Mouse (Mus musculus): ENCODE results near the gene Tprg. TPM values are rescaled to one million over a fixed set of nuclear protein-coding genes. Genes with fewer than 3 reads are reported as not detected.

The Tprg gene
- polyA plus RNA-seq, 1 experiment from 2014 or later: not detected

DNA sequence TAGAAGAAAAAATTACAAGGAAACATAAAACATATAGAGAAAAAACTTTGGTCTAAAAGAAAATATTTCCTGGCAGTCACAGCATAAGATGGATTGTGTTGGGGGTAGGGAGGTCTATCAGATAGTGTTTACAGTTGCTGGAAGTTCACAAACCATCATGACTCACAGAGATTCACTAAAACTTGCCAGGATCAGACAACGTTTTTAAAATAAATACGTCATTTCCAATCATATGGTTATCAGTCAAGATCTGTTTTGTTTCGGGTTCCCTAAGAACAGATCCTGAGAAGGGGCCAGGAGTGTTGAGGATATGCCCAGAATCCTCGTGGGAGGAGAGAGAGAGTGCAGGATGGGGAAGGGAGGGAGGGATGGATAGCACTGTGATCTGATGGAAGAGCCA, 18.3 kb upstream of the Tprg start:
- ATAC-seq: no peak
- WGBS: 78% methylated on average over 4 of the region's 4 CpGs
- no peaks in the 10 kb centered on the region for H3K27me3 ChIP-seq
- H3K4me3 ChIP-seq: no peak overlapping the region
- peaks cover 3% of the 10 kb centered on the region; the same call in 1 of the 2 replicates for H3K4me1 ChIP-seq
- no peak overlapping the region for H3K27ac ChIP-seq
- no peak overlapping the region for H3K4me2 ChIP-seq
- H3K36me3 ChIP-seq (ENCODE audit: poor library complexity, severe bottlenecking): no peaks in the 10 kb centered on the region
- no peak overlapping the region for H3K9ac ChIP-seq
- H3K9me3 ChIP-seq (replicated peaks): no peaks in the 10 kb centered on the region

DNA sequence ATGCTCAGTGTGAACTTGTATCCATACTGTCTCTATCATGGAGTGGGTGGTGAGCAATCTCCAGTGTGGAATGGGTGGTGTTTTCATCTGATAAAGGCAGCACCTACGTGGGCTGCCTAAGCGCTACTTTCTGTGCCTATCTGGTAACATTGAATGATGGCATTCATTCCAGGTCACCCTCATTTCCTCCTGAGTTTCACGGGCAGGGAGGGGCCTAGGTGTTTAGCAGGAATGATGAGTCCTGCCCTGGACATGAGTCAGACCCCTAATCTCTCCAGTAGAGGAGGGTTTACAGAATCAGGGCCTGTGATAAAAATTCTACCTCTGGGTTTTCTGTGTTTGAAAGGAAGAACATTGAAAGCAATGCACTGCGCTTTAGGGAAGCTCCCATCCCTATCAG, 4.1 kb upstream of the Tprg start:
- ATAC-seq: no peak
- H3K9me3 ChIP-seq (replicated peaks): no peaks in the 10 kb centered on the region
- H3K27me3 ChIP-seq: no peaks in the 10 kb centered on the region
- no peak overlapping the region for H3K27ac ChIP-seq
- no peaks in the 10 kb centered on the region for H3K36me3 ChIP-seq (ENCODE audit: poor library complexity, severe bottlenecking)
- no peak overlapping the region for H3K4me2 ChIP-seq
- no peak overlapping the region for H3K4me3 ChIP-seq
- WGBS: 90% methylated on average over 4 of the region's 4 CpGs
- no peaks in the 10 kb centered on the region for H3K4me1 ChIP-seq
- H3K9ac ChIP-seq: no peak overlapping the region

DNA sequence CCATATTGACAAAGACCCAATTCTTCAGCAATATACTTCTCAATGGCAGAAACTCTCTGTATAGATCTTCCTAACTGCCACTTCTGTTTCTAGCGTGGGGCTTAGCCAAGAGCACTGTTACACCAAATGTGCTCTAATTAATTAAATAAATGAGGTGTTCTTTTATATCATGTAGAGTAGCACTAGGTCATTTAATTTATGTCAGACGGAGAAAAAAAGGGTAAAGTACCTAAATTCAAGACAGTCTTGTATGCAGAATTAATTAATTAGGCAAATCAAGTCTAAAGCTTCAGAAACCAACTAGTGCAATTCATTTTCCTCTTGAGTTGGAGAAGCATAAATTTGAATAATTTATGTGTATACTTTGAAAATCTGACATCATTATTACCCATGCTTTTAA, 7.1 kb downstream of the Tprg start:
- peak; percentile 89 for ATAC-seq
- Histone ChIP-seq H3K9ac (no peak overlapping the region), H3K27ac (no peak overlapping the region), H3K9me3 (replicated peaks) (no peaks in the 10 kb centered on the region), H3K36me3 (ENCODE audit: poor library complexity, severe bottlenecking) (no peaks in the 10 kb centered on the region), H3K4me3 (no peak overlapping the region), H3K4me2 (no peak overlapping the region), H3K4me1 (0 out of 2 replicates have a peak, but pooled peaks cover 4% of the 10 kb centered on the region), H3K27me3 (no peaks in the 10 kb centered on the region)
- WGBS: 23% methylated on average over 2 of the region's 2 CpGs

DNA sequence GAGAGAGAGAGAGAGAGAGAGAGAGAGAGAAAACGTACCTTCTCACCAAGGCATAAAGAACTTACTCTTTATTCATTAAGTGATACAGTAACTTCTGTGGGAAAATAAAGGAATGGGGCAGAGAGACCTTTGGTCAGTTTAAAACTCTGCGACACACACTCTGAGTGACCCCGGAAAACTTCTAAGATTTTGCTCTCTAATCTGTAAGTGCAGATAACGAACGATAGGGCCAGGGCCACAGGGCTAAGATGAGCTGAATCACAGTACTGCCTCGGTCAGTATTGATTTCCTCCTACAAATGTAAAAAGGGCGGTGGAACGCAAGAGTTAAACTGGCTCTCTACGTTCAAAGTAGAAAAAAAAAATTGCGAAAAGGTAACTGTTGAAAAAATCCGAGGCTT, 8.9 kb downstream of the Tprg start:
- WGBS: 91% methylated on average over 11 of the region's 11 CpGs
- H3K27me3 ChIP-seq: no peaks in the 10 kb centered on the region

DNA sequence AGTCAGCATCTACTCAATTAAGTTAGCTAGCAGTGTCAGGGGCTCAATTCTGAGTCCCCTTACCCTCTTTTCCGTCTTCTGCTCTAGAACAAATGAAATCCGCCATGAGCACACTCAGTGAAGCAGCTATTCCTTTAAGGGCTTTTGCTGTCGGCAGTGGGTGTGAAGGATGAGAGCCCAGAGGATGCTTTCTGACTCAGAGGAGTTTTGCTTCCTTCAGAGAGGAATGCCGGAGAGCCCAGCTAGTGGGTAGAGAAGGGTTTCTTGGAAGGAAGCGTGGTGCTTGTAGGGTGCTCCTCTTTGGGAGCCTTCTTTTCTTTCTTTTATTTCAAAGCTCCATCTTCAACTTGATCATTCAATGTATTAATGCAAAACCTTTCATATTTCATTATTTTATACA, 10.1 kb downstream of the Tprg start:
- H3K4me2 ChIP-seq: no peak overlapping the region
- H3K27ac ChIP-seq: no peak overlapping the region
- 0 out of 2 replicates have a peak, but pooled peaks cover 4% of the 10 kb centered on the region for H3K4me1 ChIP-seq
- no peak for ATAC-seq
- H3K9me3 ChIP-seq (replicated peaks): no peaks in the 10 kb centered on the region
- H3K4me3 ChIP-seq: no peak overlapping the region
- no peaks in the 10 kb centered on the region for H3K27me3 ChIP-seq
- 84% methylated on average over 5 of the region's 5 CpGs for WGBS
- no peak overlapping the region for H3K9ac ChIP-seq
- no peaks in the 10 kb centered on the region for H3K36me3 ChIP-seq (ENCODE audit: poor library complexity, severe bottlenecking)

More for the DNA sequence above, 8.9 kb downstream of the Tprg start:
- H3K9ac ChIP-seq: no peak overlapping the region
- ATAC-seq: no peak
- no peak overlapping the region for H3K4me3 ChIP-seq
- H3K27ac ChIP-seq: no peak overlapping the region
- no peaks in the 10 kb centered on the region for H3K9me3 ChIP-seq (replicated peaks)
- H3K36me3 ChIP-seq (ENCODE audit: poor library complexity, severe bottlenecking): no peaks in the 10 kb centered on the region
- H3K4me1 ChIP-seq: 0 out of 2 replicates have a peak, but pooled peaks cover 4% of the 10 kb centered on the region
- H3K4me2 ChIP-seq: no peak overlapping the region

DNA sequence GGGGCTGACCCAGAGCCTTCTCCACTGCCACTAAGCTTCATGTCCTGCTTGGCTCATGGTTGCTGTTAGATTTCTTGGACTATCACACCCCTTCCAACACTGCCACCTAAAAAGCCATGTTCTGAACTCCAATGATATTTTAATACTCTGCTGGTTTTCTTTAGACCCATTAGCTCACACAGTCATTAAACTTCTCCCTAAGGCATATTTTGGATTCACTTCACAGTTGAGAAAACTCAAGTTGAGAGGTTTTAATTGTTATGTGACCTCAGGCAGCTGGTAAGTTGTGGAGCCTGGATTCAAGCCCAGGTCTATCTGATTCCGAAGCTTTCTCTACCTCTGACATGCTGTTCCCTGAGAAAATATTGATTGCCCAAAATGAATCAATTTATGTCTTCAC, 11.6 kb downstream of the Tprg start:
- Histone ChIP-seq H3K4me1 (0 out of 2 replicates have a peak, but pooled peaks cover 3% of the 10 kb centered on the region), H3K9ac (no peak overlapping the region), H3K27me3 (no peaks in the 10 kb centered on the region), H3K4me2 (no peak overlapping the region), H3K36me3 (ENCODE audit: poor library complexity, severe bottlenecking) (no peaks in the 10 kb centered on the region), H3K4me3 (no peak overlapping the region), H3K9me3 (replicated peaks) (no peaks in the 10 kb centered on the region), H3K27ac (no peak overlapping the region)
- ATAC-seq: no peak
- 66% methylated on average over 1 of the region's 1 CpGs for whole genome bisulfite sequencing

DNA sequence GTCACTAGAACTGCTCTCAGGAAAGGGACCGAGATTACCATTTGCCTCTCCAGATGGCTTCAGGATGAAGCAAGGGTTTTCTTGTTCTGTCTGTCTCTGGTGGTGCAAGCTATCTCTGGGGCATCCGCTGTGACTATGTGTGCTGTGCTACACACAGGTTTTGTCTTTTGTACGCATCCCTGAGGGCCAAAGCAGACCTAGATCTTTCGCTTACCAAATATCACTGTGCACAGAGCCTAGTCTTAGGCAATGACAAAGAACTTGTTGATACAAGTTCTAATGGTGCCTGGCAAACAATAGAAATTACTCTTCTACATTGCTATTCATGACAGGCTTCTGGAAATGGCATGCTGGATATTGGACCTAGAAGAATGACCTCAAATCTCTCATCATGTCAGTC, 16.0 kb downstream of the Tprg start:
- Histone ChIP-seq H3K9ac (no peak overlapping the region), H3K4me3 (no peak overlapping the region), H3K27me3 (no peaks in the 10 kb centered on the region), H3K4me2 (no peak overlapping the region), H3K36me3 (ENCODE audit: poor library complexity, severe bottlenecking) (no peaks in the 10 kb centered on the region), H3K4me1 (no peaks in the 10 kb centered on the region), H3K9me3 (replicated peaks) (no peaks in the 10 kb centered on the region), H3K27ac (no peak overlapping the region)
- ATAC-seq: no peak
- 92% methylated on average over 4 of the region's 4 CpGs for WGBS

DNA sequence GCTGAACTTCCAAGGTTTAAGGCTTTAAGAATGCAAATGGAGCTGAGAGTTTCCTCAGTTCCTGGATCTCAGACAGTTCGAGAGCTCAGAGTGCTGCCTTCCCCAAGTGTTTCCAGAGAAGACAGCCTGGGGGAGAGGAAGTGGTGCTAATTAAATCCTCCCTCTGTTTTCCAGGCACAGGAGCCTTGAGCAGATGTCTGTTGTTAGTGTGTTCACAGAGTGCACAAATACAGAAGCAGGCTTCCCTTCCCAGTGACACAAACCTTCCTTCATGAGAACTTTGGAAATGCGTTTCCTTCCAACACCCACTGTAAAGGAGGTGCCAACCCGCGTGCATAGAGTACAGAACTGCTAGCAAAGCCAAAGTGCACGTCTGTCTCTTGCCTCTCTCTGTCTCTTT, 27.4 kb downstream of the Tprg start:
- Histone ChIP-seq H3K36me3 (ENCODE audit: poor library complexity, severe bottlenecking) (no peaks in the 10 kb centered on the region), H3K9ac (no peak overlapping the region), H3K27me3 (no peaks in the 10 kb centered on the region), H3K4me2 (no peak overlapping the region), H3K27ac (no peak overlapping the region), H3K9me3 (replicated peaks) (no peaks in the 10 kb centered on the region), H3K4me1 (no peaks in the 10 kb centered on the region), H3K4me3 (no peak overlapping the region)
- WGBS: 79% methylated on average over 5 of the region's 5 CpGs
- ATAC-seq: peak; percentile 48; the same call in 1 of the 2 replicates

DNA sequence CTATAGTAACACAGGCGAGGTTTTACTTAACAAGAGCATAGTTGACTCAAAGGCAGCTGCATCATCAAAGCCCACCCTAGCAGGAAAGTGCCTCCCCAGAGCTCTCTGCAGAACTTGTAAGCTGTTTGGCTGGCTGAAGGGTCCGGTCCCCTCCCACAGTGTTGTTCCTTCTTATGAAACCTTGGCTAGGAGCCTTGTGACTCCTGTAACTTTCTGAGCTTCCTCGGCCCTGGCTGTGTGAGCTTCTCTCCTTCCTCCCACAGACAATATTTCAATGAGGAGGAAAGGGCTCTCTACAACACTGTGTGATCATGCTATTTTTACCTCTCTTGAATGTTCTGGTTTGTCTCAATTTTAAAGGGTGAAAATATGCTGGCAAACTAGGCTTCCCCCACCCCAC, 28.5 kb downstream of the Tprg start:
- H3K4me3 ChIP-seq: no peak overlapping the region
- H3K36me3 ChIP-seq (ENCODE audit: poor library complexity, severe bottlenecking): no peaks in the 10 kb centered on the region
- H3K9ac ChIP-seq: no peak overlapping the region
- no peak overlapping the region for H3K27ac ChIP-seq
- no peak for ATAC-seq
- 76% methylated on average over 3 of the region's 3 CpGs for WGBS
- no peaks in the 10 kb centered on the region for H3K4me1 ChIP-seq
- H3K27me3 ChIP-seq: no peaks in the 10 kb centered on the region
- no peaks in the 10 kb centered on the region for H3K9me3 ChIP-seq (replicated peaks)
- no peak overlapping the region for H3K4me2 ChIP-seq

DNA sequence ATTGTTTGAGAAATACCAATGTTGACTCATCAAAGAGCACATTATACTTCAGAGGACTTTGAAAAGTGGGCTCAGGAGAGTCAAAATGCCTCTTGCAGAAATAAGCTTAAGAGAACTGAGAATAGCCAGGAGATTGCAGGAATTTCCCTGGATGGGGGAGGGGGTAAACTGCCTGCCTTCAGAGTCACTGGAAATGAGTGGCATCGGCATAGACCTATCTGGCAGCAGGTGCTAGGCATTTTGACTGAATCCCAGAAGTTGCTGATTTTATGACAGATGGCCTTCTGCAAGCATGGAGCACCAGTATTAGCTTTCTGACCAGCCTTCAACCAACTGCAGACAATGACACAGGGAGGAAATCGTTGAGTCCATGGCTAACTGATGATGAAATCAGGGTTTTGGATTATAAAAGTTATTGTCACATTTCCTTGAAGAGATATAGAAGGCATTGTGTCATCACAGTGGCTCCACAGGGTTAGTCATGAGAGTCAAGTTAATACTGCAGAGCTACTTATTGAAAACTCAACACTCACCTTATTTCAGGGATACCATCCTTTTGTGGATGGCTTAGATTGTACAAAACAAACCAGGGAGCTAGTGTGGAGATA, 39.1 kb downstream of the Tprg start:
- no peak overlapping the region for H3K27ac ChIP-seq
- H3K4me2 ChIP-seq: no peak overlapping the region
- H3K9ac ChIP-seq: no peak overlapping the region
- no peak for ATAC-seq
- WGBS: 82% methylated on average over 2 of the region's 2 CpGs
- H3K9me3 ChIP-seq (replicated peaks): no peaks in the 10 kb centered on the region
- H3K4me1 ChIP-seq: no peaks in the 10 kb centered on the region
- H3K4me3 ChIP-seq: no peak overlapping the region
- H3K27me3 ChIP-seq: no peaks in the 10 kb centered on the region
- H3K36me3 ChIP-seq (ENCODE audit: poor library complexity, severe bottlenecking): no peaks in the 10 kb centered on the region

DNA sequence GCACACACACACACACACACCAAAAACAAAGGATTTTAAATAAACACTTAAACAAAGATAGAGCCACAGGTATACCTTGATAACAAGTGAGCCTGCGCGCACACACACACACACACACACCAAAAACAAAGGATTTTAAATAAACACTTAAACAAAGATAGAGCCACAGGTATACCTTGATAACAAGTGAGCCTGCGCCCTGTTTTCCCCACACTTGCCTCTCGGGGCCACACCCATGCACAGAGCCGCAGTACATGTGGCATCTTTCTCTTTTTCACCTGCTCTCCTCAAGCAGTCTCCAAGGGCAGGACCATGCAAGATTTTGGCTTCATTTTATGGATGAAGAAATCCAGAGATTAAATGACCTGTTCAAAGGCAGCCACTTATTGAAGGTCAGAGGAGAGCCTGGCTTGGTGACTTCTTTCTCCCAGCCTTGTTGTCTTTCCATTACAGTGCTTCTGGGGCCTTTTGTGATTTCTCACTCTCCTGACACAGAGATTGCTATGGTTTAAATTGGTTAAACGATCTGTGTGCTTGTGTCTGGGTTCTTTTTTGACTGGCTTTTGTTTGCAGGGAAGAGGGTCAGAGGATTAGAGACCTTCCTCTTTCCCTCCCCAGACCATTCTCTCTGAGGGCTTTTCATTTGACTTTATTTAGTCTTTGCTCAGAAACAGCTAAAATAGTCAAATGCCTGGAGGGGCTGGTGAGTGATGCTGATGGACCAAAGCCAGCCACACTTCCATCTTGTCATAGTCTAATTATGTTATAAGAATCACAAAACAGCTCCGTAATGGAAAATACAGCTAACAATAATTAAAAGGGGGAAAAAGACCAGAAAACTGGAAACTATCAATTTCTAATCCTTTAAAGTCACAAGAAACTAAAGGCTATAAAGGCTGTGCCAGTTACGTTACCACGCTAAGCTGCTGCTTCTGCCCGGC, 46.9 kb downstream of the Tprg start:
- 46% methylated on average over 10 of the region's 10 CpGs for WGBS
- H3K4me1 ChIP-seq: no peaks in the 10 kb centered on the region
- H3K27ac ChIP-seq: no peak overlapping the region
- no peak overlapping the region for H3K4me3 ChIP-seq
- H3K9ac ChIP-seq: no peak overlapping the region
- no peaks in the 10 kb centered on the region for H3K9me3 ChIP-seq (replicated peaks)
- ATAC-seq: no peak
- no peak overlapping the region for H3K4me2 ChIP-seq
- H3K27me3 ChIP-seq: 0 out of 2 replicates have a peak, but pooled peaks cover 3% of the 10 kb centered on the region
- H3K36me3 ChIP-seq (ENCODE audit: poor library complexity, severe bottlenecking): no peaks in the 10 kb centered on the region

DNA sequence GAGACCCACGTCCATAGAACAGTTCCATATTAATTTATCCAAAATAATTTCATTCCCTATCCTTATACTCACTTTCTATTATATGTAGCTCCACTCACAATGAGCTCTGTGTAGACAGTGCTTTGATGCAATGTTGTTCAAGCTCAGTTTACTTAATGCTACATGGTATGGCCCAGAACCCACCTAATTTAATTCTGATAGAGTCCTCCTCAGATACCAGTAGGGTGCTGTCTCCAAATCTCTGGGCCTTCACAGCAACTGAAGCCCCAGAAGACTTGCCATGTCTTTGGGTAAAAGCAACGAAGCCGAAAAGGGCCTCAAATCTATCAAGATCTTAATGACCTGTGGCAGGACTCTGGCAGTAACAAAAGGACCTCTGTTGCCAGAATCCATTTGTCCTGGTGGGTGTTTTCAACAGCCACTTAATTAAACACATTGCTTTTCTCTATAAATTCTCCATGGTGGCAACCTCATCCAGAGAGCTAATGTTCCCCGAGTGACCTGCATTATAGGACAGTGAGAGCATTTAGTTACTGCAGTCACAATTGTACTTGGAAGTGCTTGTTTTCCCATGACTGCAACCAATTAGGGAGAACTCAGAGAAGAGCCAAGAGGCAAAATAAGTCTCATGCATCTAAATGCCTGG, 48.6 kb downstream of the Tprg start:
- Histone ChIP-seq H3K4me1 (no peaks in the 10 kb centered on the region), H3K9me3 (replicated peaks) (no peaks in the 10 kb centered on the region), H3K9ac (no peak overlapping the region), H3K4me2 (no peak overlapping the region), H3K27me3 (0 out of 2 replicates have a peak, but pooled peaks cover 3% of the 10 kb centered on the region), H3K4me3 (no peak overlapping the region), H3K36me3 (ENCODE audit: poor library complexity, severe bottlenecking) (no peaks in the 10 kb centered on the region), H3K27ac (no peak overlapping the region)
- WGBS: 22% methylated on average over 4 of the region's 4 CpGs
- no peak for ATAC-seq
